Mouse (Mus musculus): ENCODE measurements around the gene Slc22a3. TPM values are rescaled to one million over a fixed set of nuclear protein-coding genes. Genes with fewer than 3 reads are reported as not detected.

The Slc22a3 gene
- polyA plus RNA-seq, 1 experiment from 2014 or later = 0.20 TPM

- no peaks in the 10 kb centered on the region for H3K36me3 ChIP-seq (ENCODE audit: control insufficient read depth, insufficient read depth)
- WGBS = 55% methylated on average over 6 of the region's 6 CpGs
- H3K27ac ChIP-seq (ENCODE audit: low read depth, low read length) = no peak overlapping the region
- H3K9me3 ChIP-seq (ENCODE audit: control insufficient read depth) = no peaks in the 10 kb centered on the region
- no peaks in the 10 kb centered on the region for H3K4me1 ChIP-seq (replicated peaks; ENCODE audit: control insufficient read depth, insufficient read depth, low read length)
- peaks cover 35% of the 10 kb centered on the region for H3K27me3 ChIP-seq (replicated peaks; ENCODE audit: control insufficient read depth, insufficient read depth, low read length)
- no peak for TF ChIP-seq CTCF (IDR thresholded peaks at IDR 0.05; ENCODE audit: low read depth)
- H3K4me3 ChIP-seq (ENCODE audit: low read depth, low read length) = no peak overlapping the region
- no peak overlapping the region for H3K9ac ChIP-seq (ENCODE audit: low read depth, low read length)
- ATAC-seq = no peak
- H3K4me2 ChIP-seq (replicated peaks; ENCODE audit: low read depth) = no peak overlapping the region
Observed at GRCm38 (mm10) chr17:12505708-12506107, 1.8 kb downstream of the Slc22a3 start.

DNA sequence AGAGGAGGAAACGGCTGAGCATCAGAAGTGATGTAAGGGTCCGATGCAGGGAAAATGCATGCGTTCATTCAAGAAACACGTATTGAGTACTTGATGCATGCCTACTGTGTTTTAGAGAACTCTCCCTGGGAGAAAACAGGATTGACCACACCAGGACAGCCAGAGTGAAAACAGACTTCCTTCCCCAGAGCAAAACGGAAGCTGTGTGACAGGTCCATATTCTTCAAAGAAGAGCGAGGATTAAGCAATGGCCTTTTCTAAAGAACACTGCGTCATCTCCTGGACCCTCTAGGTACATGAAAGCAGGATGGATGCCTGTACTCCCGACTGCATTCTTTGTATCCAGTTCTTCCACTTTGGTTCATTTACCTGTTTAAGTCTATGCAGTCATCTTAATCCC is 8.1 kb downstream of the Slc22a3 start:
- Histone ChIP-seq H3K27ac (ENCODE audit: low read depth, low read length) (no peak overlapping the region), H3K4me1 (replicated peaks; ENCODE audit: control insufficient read depth, insufficient read depth, low read length) (no peaks in the 10 kb centered on the region), H3K9ac (ENCODE audit: low read depth, low read length) (no peak overlapping the region), H3K9me3 (ENCODE audit: control insufficient read depth) (no peaks in the 10 kb centered on the region), H3K27me3 (replicated peaks; ENCODE audit: control insufficient read depth, insufficient read depth, low read length) (no peaks in the 10 kb centered on the region), H3K4me2 (replicated peaks; ENCODE audit: low read depth) (no peak overlapping the region), H3K36me3 (ENCODE audit: control insufficient read depth, insufficient read depth) (no peaks in the 10 kb centered on the region), H3K4me3 (ENCODE audit: low read depth, low read length) (no peak overlapping the region)
- ATAC-seq = no peak
- no peak for TF ChIP-seq CTCF (IDR thresholded peaks at IDR 0.05; ENCODE audit: low read depth)
- WGBS = 85% methylated on average over 8 of the region's 8 CpGs

GRCm38 (mm10) chr17:12495558-12495957 is 11.9 kb downstream of the Slc22a3 start:
- TF ChIP-seq CTCF (IDR thresholded peaks at IDR 0.05; ENCODE audit: low read depth) = no peak
- Histone ChIP-seq H3K9ac (ENCODE audit: low read depth, low read length) (no peak overlapping the region), H3K27me3 (replicated peaks; ENCODE audit: control insufficient read depth, insufficient read depth, low read length) (no peaks in the 10 kb centered on the region), H3K36me3 (ENCODE audit: control insufficient read depth, insufficient read depth) (no peaks in the 10 kb centered on the region), H3K9me3 (ENCODE audit: control insufficient read depth) (no peaks in the 10 kb centered on the region), H3K4me1 (replicated peaks; ENCODE audit: control insufficient read depth, insufficient read depth, low read length) (no peaks in the 10 kb centered on the region), H3K4me3 (ENCODE audit: low read depth, low read length) (no peak overlapping the region), H3K27ac (ENCODE audit: low read depth, low read length) (no peak overlapping the region), H3K4me2 (replicated peaks; ENCODE audit: low read depth) (no peak overlapping the region)
- ATAC-seq = no peak
- WGBS = 29% methylated on average over 3 of the region's 3 CpGs

DNA sequence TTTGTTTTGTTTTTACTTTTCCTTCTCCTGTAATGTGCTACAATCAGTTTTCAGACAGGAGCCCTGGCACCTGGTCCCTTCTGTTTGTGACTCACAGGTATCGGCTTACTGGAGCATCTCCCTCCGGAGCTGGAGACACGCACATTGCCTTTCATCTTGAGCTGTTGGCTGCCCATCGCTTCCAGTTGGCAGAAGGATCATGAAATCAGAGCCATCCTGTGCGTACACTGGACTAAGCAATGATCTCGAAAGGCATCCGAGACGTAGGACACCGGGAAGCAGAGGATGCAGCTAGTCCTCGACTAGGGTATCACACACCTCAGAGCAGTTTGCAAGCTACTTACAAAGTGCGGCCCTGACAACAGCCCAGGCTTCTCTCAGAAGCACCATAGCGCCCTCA is 15.9 kb downstream of the Slc22a3 start:
- Histone ChIP-seq H3K9me3 (ENCODE audit: control insufficient read depth) (no peaks in the 10 kb centered on the region), H3K27ac (ENCODE audit: low read depth, low read length) (no peak overlapping the region), H3K36me3 (ENCODE audit: control insufficient read depth, insufficient read depth) (no peaks in the 10 kb centered on the region), H3K9ac (ENCODE audit: low read depth, low read length) (no peak overlapping the region), H3K4me3 (ENCODE audit: low read depth, low read length) (no peak overlapping the region), H3K27me3 (replicated peaks; ENCODE audit: control insufficient read depth, insufficient read depth, low read length) (no peaks in the 10 kb centered on the region), H3K4me2 (replicated peaks; ENCODE audit: low read depth) (no peak overlapping the region), H3K4me1 (replicated peaks; ENCODE audit: control insufficient read depth, insufficient read depth, low read length) (no peaks in the 10 kb centered on the region)
- TF ChIP-seq CTCF (IDR thresholded peaks at IDR 0.05; ENCODE audit: low read depth) = no peak
- WGBS = 87% methylated on average over 12 of the region's 12 CpGs
- no peak for ATAC-seq

DNA sequence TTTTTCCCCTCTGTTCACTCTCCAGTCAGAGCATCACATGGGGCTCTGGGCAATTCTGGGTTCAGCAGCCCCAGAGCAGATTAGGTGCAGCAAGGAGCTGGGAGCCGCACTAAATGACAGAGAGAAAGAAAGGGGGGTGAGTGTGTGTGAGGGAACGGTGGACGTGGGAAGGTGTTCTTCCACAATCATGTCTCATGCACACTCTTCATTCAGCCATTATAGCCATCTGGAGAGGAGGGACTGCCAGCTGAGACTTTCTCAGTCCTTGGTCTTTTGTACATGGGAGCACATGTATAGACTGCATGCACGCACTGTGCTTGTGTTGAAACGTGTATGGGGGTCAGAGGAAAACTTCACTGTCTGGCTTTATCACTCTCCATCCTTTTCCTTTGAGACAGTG is 17.6 kb downstream of the Slc22a3 start:
- no peak overlapping the region for H3K9ac ChIP-seq (ENCODE audit: low read depth, low read length)

GRCm38 (mm10) chr17:12485657-12486056 is 21.8 kb downstream of the Slc22a3 start:
- peak; percentile 67; the same call in 1 of the 2 replicates for ATAC-seq
- 30% methylated on average over 3 of the region's 3 CpGs for WGBS
- H3K36me3 ChIP-seq (ENCODE audit: control insufficient read depth, insufficient read depth) = no peaks in the 10 kb centered on the region
- no peak for TF ChIP-seq CTCF (IDR thresholded peaks at IDR 0.05; ENCODE audit: low read depth)
- no peak overlapping the region for H3K4me3 ChIP-seq (ENCODE audit: low read depth, low read length)
- no peak overlapping the region for H3K9ac ChIP-seq (ENCODE audit: low read depth, low read length)
- no peak overlapping the region for H3K4me2 ChIP-seq (replicated peaks; ENCODE audit: low read depth)
- H3K27ac ChIP-seq (ENCODE audit: low read depth, low read length) = no peak overlapping the region
- no peaks in the 10 kb centered on the region for H3K27me3 ChIP-seq (replicated peaks; ENCODE audit: control insufficient read depth, insufficient read depth, low read length)
- H3K4me1 ChIP-seq (replicated peaks; ENCODE audit: control insufficient read depth, insufficient read depth, low read length) = no peaks in the 10 kb centered on the region
- no peaks in the 10 kb centered on the region for H3K9me3 ChIP-seq (ENCODE audit: control insufficient read depth)

More for the DNA sequence above, 17.6 kb downstream of the Slc22a3 start:
- no peak overlapping the region for H3K27ac ChIP-seq (ENCODE audit: low read depth, low read length)
- H3K9me3 ChIP-seq (ENCODE audit: control insufficient read depth) = no peaks in the 10 kb centered on the region
- no peak overlapping the region for H3K4me2 ChIP-seq (replicated peaks; ENCODE audit: low read depth)
- H3K4me1 ChIP-seq (replicated peaks; ENCODE audit: control insufficient read depth, insufficient read depth, low read length) = no peaks in the 10 kb centered on the region
- 85% methylated on average over 5 of the region's 5 CpGs for WGBS
- TF ChIP-seq CTCF (IDR thresholded peaks at IDR 0.05; ENCODE audit: low read depth) = no peak
- no peak overlapping the region for H3K4me3 ChIP-seq (ENCODE audit: low read depth, low read length)
- no peak for ATAC-seq
- no peaks in the 10 kb centered on the region for H3K27me3 ChIP-seq (replicated peaks; ENCODE audit: control insufficient read depth, insufficient read depth, low read length)
- no peaks in the 10 kb centered on the region for H3K36me3 ChIP-seq (ENCODE audit: control insufficient read depth, insufficient read depth)

DNA sequence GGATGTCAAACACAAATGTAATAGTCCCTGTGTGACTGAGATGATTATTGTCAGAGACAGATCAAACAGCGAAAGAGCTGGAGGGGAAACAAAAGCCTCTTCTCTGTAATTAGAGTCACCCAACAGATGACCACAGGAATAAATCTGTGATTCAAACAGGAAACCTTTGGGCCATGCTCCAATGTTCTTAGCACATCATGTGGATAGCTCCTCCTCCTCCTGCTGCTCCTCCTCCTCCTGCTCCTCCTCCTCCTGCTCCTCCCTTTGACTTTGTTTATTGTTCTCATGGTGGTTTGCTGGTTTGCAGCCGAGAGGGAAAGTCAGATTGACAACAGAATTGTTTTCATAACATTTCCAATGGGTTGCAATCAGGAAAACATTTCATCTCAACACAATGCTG is 28.1 kb downstream of the Slc22a3 start:
- no peak for TF ChIP-seq CTCF (IDR thresholded peaks at IDR 0.05; ENCODE audit: low read depth)
- no peak for ATAC-seq

More for the DNA sequence above, 28.1 kb downstream of the Slc22a3 start:
- H3K9ac ChIP-seq (ENCODE audit: low read depth, low read length) = no peak overlapping the region
- H3K4me2 ChIP-seq (replicated peaks; ENCODE audit: low read depth) = no peak overlapping the region
- H3K9me3 ChIP-seq (ENCODE audit: control insufficient read depth) = no peaks in the 10 kb centered on the region
- no peak overlapping the region for H3K4me3 ChIP-seq (ENCODE audit: low read depth, low read length)
- H3K4me1 ChIP-seq (replicated peaks; ENCODE audit: control insufficient read depth, insufficient read depth, low read length) = no peaks in the 10 kb centered on the region
- WGBS = 49% methylated on average over 2 of the region's 2 CpGs
- no peak overlapping the region for H3K27ac ChIP-seq (ENCODE audit: low read depth, low read length)
- no peaks in the 10 kb centered on the region for H3K27me3 ChIP-seq (replicated peaks; ENCODE audit: control insufficient read depth, insufficient read depth, low read length)
- no peaks in the 10 kb centered on the region for H3K36me3 ChIP-seq (ENCODE audit: control insufficient read depth, insufficient read depth)
